Mouse (Mus musculus): Measurements from ENCODE around the gene Zfp663. TPM values are rescaled to one million over a fixed set of nuclear protein-coding genes. Genes with fewer than 3 reads are reported as not detected.

Zfp663 gene
- total and polyA plus RNA-seq, 2 experiments from 2014 or later, result 3.3 to 14.4 TPM

DNA sequence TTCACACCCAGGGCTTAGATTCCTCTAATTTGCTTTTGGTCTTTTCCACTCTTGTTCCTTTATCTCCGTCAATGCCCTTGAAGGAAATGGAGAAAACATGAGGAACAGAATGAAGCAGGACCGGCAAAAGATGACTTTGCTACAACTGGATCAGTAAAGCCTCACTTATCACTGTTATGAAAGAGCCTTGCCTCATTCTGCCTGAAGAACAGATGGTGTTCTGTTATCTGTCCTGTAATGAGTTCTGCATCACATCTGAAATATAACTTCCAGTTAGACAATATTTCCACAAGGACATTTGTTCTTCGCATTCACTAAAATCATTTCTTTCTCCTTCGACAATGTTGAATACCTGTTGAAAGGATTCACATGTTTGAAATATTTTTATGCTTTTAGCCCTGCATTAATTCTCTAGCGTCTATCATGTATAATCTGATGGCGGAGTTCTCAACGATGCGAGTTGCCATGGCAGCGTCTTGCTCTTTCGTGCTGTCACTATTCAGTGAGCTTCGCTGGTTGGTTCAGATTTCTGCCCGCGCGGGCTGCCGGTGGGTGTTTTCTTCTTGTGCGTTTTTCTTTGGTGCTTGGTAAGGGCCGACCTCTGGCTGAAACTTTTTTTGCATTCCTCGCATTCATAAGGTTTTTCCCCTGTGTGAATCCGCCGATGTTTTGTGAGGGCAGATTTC lies 16.6 kb downstream of the Zfp663 start:
- Histone ChIP-seq H3K4me2 (ENCODE audit: low read depth) (no peak overlapping the region), H3K36me3 (ENCODE audit: insufficient read depth) (no peaks in the 10 kb centered on the region; the same call in 1 of the 2 replicates), H3K27ac (ENCODE audit: low read depth, low read length) (no peak overlapping the region), H3K9me3 (ENCODE audit: low read length) (peaks cover 10% of the 10 kb centered on the region; the same call in 1 of the 2 replicates), H3K9ac (no peak overlapping the region), H3K4me3 (ENCODE audit: low read depth, low read length) (no peak overlapping the region), H3K27me3 (ENCODE audit: insufficient read depth, low read length) (no peaks in the 10 kb centered on the region), H3K4me1 (ENCODE audit: insufficient read depth) (no peaks in the 10 kb centered on the region)
- no peak for DNase-seq
- 88% methylated on average over 20 of the region's 20 CpGs for WGBS
- no peak for TF ChIP-seq CTCF (IDR thresholded peaks at IDR 0.05; ENCODE audit: low read depth)
- ATAC-seq, result no peak

DNA sequence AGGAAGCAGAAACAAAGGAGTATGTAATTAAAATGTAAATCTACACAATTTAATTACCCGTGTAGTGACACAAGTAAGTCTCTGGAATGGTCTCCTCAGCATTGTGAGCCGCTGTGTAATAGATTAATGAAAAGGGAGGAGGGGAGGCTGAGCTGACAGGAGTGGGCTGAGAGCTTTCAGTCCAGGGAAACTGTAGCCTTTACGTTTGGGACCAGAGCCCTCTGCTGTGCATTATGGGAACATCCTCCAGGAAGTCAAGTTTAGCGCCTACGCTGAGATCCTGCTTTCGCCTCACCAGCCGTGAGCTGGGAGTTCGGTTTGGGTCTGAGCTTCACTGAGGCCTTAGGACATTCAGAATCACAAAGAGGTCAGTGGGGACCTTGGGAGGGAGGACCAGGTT lies 19.1 kb downstream of the Zfp663 start:
- Histone ChIP-seq H3K4me3 (ENCODE audit: low read depth, low read length) (no peak overlapping the region), H3K9ac (no peak overlapping the region), H3K27me3 (ENCODE audit: insufficient read depth, low read length) (no peaks in the 10 kb centered on the region), H3K36me3 (ENCODE audit: insufficient read depth) (no peaks in the 10 kb centered on the region; the same call in 1 of the 2 replicates), H3K27ac (ENCODE audit: low read depth, low read length) (no peak overlapping the region), H3K4me2 (ENCODE audit: low read depth) (no peak overlapping the region), H3K9me3 (ENCODE audit: low read length) (peaks cover 10% of the 10 kb centered on the region; the same call in 1 of the 2 replicates), H3K4me1 (ENCODE audit: insufficient read depth) (no peaks in the 10 kb centered on the region)
- 16% methylated on average over 8 of the region's 8 CpGs for WGBS
- ATAC-seq (peak; percentile 77), DNase-seq (peak; percentile 79)
- TF ChIP-seq CTCF (IDR thresholded peaks at IDR 0.05; ENCODE audit: low read depth), result peak; percentile 77

DNA sequence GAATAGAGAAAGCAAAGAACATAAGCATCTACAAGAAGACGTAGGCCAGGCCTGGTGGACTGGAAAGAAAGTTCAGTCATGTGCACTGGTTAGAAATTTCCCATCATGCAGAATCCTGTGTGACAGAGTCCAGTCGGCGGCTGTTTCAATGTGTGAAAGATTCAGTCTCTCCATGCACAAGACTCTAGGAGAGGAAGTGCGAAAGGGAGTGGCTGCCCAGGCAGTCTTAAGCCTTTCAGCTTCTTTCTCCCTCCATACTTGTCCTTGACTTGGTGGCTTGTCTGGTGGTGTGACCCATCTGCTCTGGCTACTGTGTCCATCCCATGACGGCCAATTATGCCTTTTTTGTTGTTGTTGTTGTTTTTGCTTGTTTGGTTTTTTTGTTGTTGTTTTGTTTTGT lies 22.3 kb downstream of the Zfp663 start:
- H3K4me2 ChIP-seq (ENCODE audit: low read depth), result no peak overlapping the region
- no peak overlapping the region for H3K27ac ChIP-seq (ENCODE audit: low read depth, low read length)
- H3K9me3 ChIP-seq (ENCODE audit: low read length), result no peaks in the 10 kb centered on the region
- H3K27me3 ChIP-seq (ENCODE audit: insufficient read depth, low read length), result no peaks in the 10 kb centered on the region
- 88% methylated on average over 5 of the region's 5 CpGs for WGBS
- ATAC-seq (no peak), DNase-seq (no peak)
- H3K36me3 ChIP-seq (ENCODE audit: insufficient read depth), result no peaks in the 10 kb centered on the region
- no peaks in the 10 kb centered on the region for H3K4me1 ChIP-seq (ENCODE audit: insufficient read depth)
- H3K9ac ChIP-seq, result no peak overlapping the region
- TF ChIP-seq CTCF (IDR thresholded peaks at IDR 0.05; ENCODE audit: low read depth), result no peak
- no peak overlapping the region for H3K4me3 ChIP-seq (ENCODE audit: low read depth, low read length)

DNA sequence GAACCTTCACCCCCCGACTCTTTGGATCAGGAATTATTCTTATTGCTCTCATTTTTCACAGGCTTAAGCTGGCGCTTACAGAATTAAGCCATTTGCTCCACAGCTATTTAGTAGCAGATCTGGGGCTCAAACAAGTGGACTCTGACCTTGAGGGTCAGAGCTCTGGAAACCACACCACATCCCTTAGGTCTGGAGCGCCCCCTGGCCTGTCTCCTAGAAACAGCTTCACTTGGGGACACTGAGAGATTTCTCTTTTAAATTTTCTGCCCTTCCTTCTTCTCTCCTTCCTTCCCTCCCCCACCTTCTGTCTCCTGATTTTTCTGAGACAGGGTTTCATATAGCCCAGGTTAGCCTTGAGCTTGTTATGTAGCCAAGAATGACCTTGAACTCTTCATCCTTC lies 31.3 kb downstream of the Zfp663 start:
- H3K27me3 ChIP-seq (ENCODE audit: insufficient read depth, low read length), result no peaks in the 10 kb centered on the region

DNA sequence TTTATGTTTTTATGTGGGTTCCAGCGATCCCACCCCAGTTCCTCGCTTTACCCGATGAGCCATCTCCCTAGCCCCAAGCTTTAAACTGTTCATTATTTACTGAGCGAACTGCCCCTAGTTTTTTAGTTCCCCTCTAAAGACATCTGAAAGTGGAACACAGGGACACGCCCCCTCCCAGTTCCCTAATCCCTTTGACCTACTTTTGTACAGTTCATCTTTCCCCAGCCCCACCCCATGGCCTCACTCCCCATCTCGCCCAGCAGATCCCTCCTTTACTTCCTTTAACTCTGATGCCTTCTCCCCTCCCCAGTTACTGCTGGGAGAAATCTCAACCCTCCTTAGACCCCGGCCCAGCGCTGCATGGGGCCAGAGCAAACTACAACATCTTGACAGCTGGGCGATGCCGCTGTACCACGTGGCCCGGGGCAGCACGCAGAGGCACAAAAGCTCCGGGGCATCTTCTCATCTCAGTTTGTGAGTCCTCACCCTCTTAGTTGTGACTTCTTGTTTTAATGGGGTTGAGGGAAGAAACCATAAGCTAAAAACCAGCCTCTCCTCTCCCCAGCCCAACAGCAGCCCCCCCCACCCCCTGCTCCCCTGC lies 35.8 kb downstream of the Zfp663 start:
- 42% methylated on average over 14 of the region's 14 CpGs for WGBS
- H3K4me2 ChIP-seq (ENCODE audit: low read depth), result no peak overlapping the region
- no peaks in the 10 kb centered on the region for H3K4me1 ChIP-seq (ENCODE audit: insufficient read depth)
- DNase-seq (no peak), ATAC-seq (no peak)
- no peak overlapping the region for H3K9ac ChIP-seq
- H3K27me3 ChIP-seq (ENCODE audit: insufficient read depth, low read length), result no peaks in the 10 kb centered on the region
- H3K9me3 ChIP-seq (ENCODE audit: low read length), result no peaks in the 10 kb centered on the region
- TF ChIP-seq CTCF (IDR thresholded peaks at IDR 0.05; ENCODE audit: low read depth), result no peak
- no peaks in the 10 kb centered on the region for H3K36me3 ChIP-seq (ENCODE audit: insufficient read depth)
- no peak overlapping the region for H3K4me3 ChIP-seq (ENCODE audit: low read depth, low read length)
- no peak overlapping the region for H3K27ac ChIP-seq (ENCODE audit: low read depth, low read length)

More for the DNA sequence above, 31.3 kb downstream of the Zfp663 start:
- Histone ChIP-seq H3K9ac (no peak overlapping the region), H3K36me3 (ENCODE audit: insufficient read depth) (no peaks in the 10 kb centered on the region), H3K4me2 (ENCODE audit: low read depth) (no peak overlapping the region), H3K27ac (ENCODE audit: low read depth, low read length) (no peak overlapping the region), H3K4me3 (ENCODE audit: low read depth, low read length) (no peak overlapping the region), H3K9me3 (ENCODE audit: low read length) (no peaks in the 10 kb centered on the region), H3K4me1 (ENCODE audit: insufficient read depth) (no peaks in the 10 kb centered on the region)
- no peak for DNase-seq
- no peak for ATAC-seq
- 30% methylated on average over 3 of the region's 3 CpGs for WGBS
- TF ChIP-seq CTCF (IDR thresholded peaks at IDR 0.05; ENCODE audit: low read depth), result peak; percentile 56

DNA sequence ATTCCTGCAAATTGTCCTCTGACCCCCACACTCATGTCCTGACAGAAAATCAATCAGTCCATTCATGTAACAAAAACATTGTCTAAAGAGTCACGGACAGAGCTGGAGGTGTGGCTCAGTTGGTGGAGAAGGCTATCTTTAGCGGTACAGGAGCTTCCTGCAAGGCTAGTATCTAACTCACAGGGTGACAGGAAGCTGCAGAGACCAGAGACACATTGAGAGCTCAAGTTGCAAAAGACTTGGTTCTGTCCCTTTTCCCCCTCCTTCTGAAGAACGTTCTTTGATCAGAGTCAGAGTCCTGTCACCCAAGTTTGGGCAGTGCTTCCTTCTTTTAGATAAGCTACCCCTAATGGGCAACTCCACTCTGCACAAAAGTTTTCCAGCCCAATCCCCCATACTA lies 38.8 kb downstream of the Zfp663 start:
- ATAC-seq, result no peak
- Histone ChIP-seq H3K27ac (ENCODE audit: low read depth, low read length) (no peak overlapping the region), H3K27me3 (ENCODE audit: insufficient read depth, low read length) (no peaks in the 10 kb centered on the region), H3K9ac (no peak overlapping the region), H3K9me3 (ENCODE audit: low read length) (no peaks in the 10 kb centered on the region), H3K4me2 (ENCODE audit: low read depth) (no peak overlapping the region), H3K36me3 (ENCODE audit: insufficient read depth) (no peaks in the 10 kb centered on the region), H3K4me1 (ENCODE audit: insufficient read depth) (peaks cover 8% of the 10 kb centered on the region; the same call in 1 of the 2 replicates), H3K4me3 (ENCODE audit: low read depth, low read length) (no peak overlapping the region)
- whole genome bisulfite sequencing, result 48% methylated on average over 3 of the region's 3 CpGs
- no peak for TF ChIP-seq CTCF (IDR thresholded peaks at IDR 0.05; ENCODE audit: low read depth)
- no peak for DNase-seq

DNA sequence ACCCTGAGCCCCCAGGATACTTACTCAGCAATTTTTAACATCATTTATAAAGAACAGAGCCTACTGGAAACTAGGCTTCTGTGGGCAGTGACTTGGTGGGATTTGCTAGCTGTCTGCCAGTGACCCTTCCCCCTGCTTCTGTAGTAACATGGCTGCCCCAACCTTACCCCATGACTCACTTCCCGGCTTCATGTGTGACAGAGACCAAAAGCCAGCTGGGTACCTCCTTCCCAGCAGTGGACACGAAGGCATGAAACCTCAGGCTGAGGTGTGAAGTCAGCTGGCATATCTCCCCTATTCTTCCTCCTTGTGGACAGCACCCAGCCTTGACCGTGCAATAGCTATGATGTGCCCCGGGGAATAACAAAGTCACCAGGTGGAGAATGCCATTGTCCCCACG lies 39.8 kb downstream of the Zfp663 start:
- H3K9me3 ChIP-seq (ENCODE audit: low read length), result no peaks in the 10 kb centered on the region
- ATAC-seq (no peak), DNase-seq (no peak)
- no peak for TF ChIP-seq CTCF (IDR thresholded peaks at IDR 0.05; ENCODE audit: low read depth)
- no peak overlapping the region for H3K4me2 ChIP-seq (ENCODE audit: low read depth)
- no peaks in the 10 kb centered on the region for H3K36me3 ChIP-seq (ENCODE audit: insufficient read depth)
- no peak overlapping the region for H3K27ac ChIP-seq (ENCODE audit: low read depth, low read length)
- H3K4me3 ChIP-seq (ENCODE audit: low read depth, low read length), result no peak overlapping the region
- peaks cover 17% of the 10 kb centered on the region; the same call in 1 of the 2 replicates for H3K4me1 ChIP-seq (ENCODE audit: insufficient read depth)
- H3K9ac ChIP-seq, result no peak overlapping the region
- no peaks in the 10 kb centered on the region for H3K27me3 ChIP-seq (ENCODE audit: insufficient read depth, low read length)
- WGBS, result 76% methylated on average over 5 of the region's 5 CpGs

Data from forebrain, postnatal 0 days (tissue).